Mouse (Mus musculus) yolk sac, embryonic 10.5 days (tissue): Measurements from ENCODE around the gene Armc12.

Experiments used
- DNase-seq: peaks from one replicate; pipeline ENCODE4 v3.0.0-alpha.2; 2017; ENCODE audit warnings: low spot score

The Armc12 gene

DNA sequence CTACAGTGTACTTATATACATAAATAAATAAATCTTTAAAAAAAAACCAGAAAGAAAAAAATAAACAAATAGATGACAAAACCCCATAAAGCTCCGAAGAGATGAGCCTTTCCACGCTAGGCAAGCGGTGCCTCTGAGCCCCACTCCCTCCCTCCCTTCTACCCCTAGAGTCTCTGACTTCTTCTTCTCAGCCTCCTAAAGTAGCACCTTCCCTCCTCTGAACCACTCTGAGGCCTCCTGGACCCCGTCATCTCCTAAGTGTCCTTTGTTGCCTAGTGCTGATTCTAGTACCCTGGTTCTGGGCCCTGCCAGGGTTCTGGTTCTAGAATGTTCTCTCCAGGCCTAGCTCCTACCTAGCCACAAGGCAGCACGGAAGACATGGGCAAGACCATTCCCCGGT, at the start of gene Armc12:
Armc12 (plus strand) TSS at position 301 of the 400 bp plus-strand sequence.
- DNase-seq = no peak

DNA sequence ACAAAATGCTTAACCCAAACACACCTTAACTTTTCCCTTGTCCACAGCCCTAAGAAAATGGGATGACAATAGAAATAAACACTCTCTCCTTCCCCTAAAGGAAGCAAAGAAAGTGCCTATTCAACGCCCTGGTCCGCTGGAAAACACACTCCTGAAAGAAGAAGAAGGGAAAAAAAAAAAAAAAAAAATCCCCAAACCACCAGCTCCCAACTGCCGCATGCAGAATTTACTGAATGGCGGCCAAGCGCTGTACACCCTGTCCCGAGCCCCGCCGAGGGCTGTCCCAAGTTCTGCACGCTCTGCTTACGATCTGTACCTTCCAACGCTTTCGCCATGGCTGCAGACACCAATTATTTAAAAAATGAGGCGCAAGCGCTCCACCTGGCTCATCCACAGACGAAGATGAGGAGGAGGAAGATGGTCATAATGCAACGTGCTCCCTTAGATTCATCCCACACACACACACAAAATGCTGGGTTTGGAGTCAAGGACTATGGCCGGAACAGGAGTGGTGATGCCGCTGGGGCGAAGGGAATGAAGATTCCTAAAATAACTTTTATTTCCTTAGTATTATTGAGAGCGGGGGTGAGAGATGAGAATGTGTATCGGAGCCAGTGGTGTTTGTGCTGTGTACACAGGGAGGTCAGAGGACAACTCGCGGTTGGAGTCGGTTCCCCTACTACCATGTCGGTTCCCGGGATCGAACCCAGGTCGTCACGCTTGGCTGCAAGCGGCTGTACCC, 45.7 kb upstream of the Armc12 start:
- no peak for DNase-seq

DNA sequence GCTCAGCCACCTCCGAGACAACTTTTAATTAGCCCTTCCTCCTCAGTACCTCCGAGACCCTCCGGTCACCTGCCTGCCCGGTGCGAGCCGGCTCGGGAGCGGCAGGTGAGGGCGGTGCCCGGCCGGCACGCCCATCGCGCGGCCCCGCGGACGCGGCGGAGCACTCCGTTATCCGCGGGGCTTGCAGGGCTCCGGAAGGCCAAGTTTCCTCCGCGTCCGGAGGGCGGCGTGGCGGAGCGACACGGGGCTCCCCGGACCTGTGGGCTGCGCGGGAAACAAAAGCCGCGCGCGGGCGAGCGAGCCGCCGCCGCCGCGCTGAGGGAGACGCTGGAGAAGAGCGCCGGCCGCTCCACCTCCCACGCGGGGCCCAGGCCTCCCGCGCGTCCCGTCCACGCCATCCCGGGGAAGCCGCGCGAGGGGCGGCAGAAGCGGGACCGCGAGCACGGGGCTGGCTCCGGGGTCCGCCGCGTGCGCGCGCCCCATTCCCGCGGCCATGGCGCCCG, 45.1 kb upstream of the Armc12 start:
- peak; percentile 66 for DNase-seq

DNA sequence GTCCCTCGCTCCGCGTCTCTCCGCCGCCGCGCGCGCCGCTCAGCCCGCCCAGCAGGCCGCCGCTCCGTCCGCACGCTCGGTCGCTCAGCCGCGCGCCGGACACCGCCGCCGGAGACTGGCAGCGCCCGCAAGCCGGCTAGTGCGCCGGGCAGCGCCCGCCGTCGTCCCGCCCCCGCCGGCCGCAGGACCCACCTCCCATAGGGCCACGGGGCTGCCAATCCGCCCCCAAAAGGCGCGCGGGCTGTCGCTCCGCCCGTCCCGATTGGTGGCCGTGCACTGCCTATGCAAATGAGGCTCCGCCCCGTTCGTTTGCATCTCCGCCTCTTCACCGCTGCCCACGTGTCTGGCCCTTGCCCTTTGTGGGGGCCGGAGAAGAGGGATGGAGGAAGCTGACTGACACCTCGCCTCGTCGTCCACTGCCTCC, 44.6 kb upstream of the Armc12 start:
- peak; percentile 98 for DNase-seq

DNA sequence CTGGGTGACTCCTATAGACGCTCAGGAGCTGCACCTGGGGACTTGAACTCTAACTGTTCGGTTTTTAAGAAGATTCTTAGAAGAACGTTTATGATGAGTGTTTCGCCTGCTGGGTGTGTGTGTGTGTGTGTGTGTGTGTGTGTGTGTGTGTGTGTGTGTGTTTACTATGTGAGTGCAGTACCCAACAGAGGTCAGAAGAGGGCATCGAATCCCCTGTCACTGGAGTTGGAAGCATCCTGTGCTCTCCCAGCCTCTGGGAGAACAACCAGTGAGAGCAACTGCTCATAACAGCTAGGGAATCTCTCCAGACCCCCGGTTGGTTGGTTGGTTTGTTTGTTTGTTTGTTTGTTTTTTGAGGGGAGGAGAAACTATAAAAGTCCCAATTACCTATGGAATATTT, 43.9 kb upstream of the Armc12 start:
- DNase-seq = no peak

DNA sequence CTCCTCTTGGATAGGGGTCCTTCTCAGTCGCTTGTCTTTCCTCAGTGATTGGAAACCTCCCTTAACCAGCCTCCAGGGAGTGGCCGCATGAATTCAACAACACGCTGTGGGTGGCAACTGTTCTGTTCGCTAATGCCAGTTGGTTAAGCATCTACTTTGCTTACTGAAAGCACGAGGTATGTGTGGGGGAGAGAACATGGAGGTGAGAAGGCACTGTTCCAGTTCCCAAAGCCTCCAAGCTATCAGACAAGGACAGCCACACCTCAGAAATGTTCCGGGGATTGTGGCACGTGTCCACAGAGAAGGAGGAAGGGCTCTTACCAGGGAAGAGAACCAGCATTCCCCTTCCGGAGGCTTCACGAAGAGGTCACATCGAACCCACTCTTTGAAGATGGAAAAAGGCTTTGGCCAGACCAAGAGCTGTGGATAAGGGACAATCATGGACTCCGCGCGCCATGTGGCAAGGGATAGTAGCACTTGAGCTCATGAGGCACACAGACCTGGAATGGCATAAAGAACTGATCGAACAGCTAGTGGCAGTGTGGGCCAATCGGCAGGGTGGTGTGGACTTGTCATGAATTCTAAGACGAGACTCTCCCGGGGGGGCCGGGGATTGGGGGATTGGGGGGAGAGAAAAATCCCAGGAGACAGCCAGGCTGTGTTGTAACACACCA, 42.9 kb upstream of the Armc12 start:
- no peak for DNase-seq

DNA sequence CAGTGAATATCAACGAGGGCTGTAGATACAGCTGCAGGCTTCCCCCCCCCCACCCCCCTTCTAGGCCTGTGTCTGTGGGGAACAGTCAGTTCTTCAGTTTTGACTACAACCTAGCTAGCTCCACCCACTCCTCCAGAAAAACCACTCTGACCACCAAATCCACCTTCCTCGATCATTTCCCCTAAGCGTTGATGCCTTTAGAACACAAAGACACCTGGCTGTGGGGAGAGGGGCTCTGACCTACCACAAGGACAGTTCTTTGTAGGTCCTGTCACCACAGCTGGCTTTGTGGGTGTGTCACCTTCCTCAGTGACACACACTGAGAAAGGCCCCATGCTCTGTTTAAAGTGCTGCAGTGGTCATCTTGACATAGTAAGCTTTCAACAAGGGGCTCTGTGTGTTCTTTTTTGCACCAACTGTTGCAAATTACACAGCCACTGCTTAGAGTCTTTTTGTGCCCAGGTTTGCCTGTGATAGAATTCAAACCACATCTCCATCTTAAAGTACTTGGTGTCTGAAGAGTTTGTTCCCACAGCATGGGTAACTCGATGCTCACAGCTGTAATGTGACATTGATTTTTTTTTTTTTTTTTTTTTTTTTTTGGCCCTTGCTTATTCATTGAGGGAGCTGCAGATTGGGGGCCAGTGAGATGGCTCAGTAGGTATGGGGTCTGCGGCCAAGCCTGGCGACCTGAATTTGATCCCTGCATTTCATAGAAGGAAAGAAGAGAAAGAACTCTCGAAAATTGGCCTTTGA, 42.2 kb upstream of the Armc12 start:
- DNase-seq = no peak

DNA sequence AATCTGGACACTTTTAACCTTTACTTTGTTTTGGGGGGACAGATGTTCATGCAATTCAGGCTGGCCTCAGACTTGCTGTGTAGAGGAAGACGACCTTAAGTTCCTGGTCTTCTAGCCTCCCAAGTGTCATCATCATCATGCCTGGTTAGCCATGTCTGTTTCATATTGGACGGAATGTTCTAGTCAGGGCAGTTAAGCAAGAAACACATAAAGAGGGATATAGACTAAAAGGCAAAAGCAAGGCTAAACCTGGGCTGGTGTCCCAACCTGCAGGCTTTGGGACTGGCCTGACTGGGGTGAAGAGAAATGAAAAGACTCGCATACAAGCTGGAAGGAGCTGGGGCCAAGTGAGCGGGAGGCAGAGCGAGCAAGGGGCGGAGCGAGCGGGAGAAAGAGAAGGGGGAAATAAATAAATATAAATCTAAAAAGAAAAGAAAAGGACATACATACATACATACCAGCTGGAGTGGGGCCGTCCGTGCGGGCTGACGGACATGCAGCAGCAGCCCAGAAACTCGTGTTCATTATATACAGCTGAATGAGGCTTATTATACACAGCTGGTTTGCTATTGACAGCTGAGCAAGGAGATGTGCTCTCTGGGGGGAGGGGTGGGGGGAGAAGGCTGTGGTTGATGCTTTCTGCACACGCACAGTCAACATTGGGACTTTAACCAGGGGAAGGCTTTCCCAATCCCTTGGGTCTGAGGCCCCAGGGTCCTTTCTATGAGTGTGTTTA, 39.4 kb upstream of the Armc12 start:
- no peak for DNase-seq

DNA sequence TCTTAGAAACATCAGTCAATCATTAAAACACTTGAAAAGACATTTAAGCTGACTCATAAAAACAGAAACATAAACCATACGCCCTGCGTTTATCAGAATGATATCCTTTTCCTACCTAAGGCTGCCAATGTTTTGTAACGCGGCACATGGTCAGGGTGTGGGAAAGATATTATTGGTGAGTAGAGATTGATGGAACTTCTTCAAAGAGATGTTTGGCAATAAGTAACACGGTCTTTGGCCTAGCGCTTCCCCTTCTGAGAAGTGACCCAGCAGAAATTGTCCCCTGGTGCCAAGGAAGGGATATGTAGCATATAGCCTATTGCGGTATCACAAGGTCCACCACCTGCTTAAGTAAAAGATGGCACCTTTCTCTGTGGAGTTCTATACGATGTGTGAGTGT, 34.8 kb upstream of the Armc12 start:
- DNase-seq = no peak

DNA sequence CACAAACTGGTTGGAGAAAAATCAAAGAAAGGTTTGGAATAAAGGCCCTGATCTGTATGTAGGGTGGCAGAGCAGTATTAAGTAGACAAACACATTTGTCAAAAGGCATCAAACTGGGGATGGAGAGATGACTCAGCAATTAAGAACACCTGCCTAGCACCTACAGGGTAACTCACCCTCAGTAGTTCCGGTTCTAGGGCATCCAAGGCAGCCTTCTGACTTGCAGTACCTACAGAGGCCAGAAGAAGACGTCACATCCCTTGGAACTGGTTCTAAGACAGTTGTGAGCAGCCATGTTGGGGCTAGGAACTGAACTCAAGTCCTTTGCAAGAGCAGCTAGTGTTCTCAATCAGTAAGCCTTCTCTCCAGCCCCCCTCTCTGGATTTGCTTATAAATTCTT, 31.4 kb upstream of the Armc12 start:
- no peak for DNase-seq

DNA sequence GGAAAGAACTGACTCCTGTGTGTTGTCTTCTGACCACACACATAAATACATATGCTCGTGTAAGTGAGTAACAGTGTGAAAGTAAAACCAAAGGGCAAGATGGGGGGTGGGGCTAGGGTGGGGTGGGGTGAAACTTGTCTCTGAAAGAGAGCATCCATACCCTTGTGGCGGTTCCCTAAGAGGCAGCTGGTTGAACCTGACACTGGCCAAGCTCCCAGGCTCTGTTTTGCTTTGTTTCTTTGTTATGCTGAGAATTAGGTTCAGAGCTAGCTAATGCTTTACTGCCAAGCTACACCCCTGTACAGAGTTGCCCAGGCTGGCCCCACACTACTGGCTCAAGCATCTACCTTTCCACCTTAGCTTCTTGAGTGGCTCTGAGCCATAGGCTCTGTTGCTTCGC, 30.1 kb upstream of the Armc12 start:
- no peak for DNase-seq

DNA sequence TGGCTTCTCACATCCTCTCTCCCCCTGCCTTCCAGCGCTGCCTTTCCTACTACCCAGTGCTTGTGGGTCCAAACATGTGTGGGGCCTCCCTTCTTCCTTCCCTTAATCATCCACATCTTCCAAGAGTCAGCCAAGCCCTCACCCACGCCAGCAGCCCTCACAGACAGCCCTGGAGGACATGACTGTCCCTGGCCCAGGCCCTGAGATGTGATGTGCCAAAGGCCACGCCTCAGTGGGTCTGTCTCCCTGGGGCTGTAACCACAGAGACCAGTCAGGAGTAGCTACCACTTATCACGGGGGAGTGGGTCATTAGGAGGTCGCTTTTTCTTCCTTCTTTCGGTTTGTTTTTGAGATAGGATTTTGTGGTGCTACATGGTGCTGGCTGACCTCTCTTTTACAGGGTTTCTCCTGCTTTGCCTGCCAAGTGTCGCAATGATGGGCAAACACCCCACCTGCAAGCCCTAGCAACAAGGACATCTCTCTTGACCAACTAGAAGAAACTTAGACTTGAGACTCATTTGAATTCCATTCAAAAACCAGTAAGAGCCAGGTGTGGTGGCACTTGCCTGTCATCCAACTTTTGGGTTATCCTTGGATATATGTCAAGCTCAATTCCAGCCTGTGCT, 28.3 kb upstream of the Armc12 start:
- no peak for DNase-seq

DNA sequence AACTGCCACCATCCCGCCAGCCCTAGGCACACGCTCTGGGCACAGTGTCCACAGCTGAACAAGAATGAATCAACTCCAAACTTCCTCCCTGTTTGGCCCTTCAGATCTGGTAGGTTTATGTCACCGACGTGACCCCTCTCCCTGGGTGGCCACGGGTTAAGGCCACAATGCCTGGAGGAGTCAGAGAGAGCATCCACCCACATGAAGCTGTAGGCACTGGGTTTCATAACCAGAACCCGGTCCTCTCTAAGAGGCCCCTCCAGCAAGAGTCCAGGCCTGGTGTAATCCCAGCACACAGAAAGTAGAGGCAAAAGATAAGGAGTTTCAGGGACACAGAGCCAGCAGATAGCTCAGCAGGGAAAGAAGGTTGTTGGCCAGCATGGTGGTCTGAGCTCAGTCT, 26.4 kb upstream of the Armc12 start:
- DNase-seq = no peak

DNA sequence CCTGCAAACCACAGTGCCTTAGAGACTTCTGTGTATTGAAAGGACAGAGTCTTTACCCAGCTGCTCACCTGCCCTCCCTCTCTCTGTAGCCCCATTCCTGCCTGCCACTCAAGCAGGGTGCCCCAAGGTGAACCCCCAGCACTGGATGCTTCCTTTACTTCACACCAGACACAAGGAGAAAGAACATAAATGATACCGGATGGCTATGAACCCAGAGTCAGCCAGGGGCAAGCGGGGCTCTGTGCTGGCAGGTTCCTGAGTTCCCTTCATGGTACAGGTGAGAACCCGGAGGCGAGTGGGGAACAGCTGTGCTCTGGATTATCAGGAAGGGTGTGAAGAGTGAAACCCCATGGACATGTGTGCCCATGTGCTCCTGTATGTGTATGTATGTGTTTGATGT, 25.0 kb upstream of the Armc12 start:
- DNase-seq = no peak

DNA sequence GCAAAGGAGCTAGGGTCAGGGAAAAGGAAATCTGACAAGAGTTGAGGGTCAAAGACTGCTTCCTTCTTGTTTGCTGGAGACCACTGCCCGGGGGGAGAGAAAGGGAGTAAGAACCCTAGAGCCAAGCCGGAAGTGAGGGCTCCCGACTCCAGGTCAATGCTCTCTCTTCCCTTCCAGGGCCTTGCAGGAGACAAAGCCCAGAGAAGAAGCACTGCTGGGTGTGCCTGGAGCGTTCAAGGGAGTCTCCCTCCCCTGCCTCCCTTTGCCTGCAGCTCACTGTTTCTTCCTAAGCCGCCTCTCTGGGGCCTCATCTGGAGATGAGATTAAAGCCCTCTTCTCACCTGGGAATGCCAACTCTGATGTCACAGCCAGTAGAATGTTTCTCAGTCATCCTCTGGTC, 23.7 kb upstream of the Armc12 start:
- DNase-seq = no peak

DNA sequence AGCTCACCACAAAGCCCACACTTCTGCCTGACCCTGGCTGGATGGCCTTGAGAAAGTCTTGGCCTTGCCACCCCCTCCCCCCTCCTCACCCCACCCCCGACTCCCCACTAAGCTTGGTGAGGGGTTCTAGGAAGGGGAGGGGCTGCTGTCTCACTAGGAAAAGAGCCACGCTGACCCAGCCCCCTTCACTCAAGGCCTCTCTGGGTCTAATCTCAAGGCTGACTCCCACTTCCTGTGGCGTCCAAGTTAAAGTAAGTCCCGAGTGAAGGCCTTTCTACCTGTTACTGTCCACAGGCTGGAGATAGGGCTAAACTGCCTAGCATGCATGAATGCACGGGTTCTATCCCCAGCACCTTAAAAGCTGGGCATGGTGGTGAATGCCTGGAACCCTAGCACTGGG, 23.1 kb upstream of the Armc12 start:
- no peak for DNase-seq

DNA sequence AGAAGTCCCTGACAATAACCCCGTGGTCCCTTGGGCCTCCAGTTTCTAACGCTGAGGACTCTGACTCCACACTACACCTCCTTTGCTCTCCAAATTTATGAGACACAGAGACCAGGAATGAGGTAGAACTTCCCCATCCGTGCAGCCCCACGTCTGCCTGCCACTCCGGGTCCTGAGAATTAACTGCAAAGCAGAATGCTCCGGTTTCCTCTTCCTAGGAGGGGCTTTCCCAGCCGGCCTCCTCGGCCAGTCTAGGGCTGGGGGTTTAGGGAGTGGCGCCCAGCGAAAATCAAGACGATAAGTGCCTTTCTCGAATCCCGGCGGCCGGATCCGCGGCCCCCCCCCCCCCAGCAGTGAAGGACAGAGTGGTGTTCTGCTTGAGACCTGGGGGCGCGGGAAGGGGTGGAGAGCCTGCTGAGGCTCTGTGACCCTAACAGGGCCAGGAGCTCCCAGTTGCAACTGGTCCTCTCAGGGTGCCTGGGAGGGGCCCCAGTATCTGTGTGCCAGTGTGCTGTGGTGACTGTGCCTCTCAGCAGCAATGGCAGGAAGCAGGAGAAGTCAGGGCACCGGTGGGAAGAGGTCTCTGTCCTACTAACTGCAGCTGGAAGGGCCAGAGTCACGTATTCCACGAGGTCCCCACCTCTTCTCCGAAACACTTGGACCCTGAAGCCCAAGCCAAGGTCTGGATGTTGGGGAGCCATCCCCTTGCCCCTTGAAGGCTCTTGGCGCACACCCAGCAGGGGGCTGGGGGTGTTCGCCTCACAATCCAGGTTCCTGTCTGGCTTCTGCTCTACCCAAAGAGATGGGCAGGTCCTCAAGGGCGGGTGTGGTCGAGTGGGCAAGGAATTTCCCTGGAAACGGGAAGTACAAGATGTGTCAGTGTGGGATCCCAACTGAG, 19.9 kb upstream of the Armc12 start:
- no peak for DNase-seq

DNA sequence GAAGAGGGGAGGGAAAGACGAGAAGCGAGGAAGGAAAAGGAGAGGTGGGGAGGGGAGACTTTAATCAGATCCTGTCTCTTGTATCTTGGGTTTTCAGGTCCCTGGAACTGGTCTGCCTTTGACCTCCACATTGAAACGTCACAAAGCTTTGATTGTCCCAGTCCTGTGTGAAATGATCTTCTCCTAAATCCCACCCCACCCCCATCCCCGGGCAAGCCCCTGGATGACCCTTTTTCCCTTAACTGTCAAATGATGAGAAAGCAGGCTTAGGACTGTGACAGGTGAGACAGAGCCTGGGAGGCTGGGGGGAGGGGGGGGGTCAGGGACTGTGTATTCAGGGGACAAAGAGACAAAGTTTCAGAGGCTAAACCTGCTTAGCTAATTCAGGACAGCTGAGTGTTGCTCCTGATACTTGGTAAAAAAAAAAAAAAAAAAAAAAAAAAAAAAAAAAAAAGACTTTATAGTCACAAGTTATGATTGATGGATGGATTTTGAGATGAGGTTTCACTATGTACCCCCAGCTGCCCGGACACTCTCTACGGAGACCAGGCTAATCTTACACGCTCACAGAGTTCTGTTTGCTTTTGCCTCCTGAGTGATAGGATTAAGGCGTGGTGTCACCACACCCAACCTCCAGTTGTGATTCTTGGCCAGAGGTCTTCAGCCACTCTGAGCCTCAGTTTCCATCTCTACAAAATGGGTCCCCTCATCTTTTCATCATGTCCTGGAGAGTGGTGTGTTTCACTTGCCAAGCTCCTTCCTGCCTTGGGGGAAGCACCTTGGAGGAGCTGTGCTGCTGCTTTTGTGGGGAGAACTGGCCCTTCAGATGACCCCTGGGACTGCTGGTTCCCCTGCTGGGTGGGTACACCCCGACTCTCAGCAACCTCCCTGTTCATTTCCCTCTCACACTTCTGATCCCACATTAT, 18.7 kb upstream of the Armc12 start:
- DNase-seq = no peak

DNA sequence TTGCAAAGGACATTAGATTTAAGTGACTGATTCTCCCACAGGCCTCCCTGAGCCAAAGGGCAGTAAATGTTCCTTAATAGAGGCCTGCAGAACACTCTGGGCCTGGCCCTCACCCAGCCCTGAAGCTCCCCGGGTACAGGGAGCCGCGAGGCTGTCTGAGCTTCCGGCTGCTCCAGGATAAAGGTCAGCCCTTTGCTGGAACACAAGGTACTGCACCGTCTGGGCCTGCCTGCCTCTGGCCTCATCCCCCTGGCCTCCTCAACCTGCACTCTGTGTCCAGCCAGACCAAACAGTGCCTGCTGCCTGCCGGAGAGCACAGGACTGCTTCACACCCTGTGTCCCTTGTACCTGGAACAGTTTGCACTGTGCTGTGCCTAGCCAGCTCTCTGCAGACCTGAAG, 17.9 kb upstream of the Armc12 start:
- peak; percentile 49 for DNase-seq

DNA sequence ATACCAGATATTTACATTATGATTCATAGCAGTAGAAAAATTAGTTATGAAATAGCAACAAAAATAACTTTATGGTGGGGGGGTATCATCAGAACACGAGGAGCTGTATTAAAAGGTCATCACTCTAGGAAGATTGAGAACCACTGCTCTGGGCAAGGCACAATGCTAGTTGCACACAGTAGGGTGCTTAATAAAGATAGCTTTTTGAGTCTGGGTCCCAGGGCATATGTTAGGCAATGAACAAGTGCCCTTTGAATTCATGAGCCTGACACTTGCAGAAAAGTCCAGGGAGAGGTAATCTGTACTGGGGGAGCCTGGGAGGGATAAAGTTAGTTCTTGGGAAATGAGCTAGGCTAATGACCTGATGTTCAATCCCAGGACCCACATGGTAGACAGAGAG, 17.3 kb upstream of the Armc12 start:
- no peak for DNase-seq
